Mouse (Mus musculus): ENCODE results near the gene Hoxb6.
A peak's percentile ranks its signal among the peaks of the same experiment; 100 is the strongest.

Gene Hoxb6

GRCm38 (mm10) chr11:96340698-96341365, 48.6 kb downstream of the Hoxb6 start:
- peak; percentile 53 for DNase-seq

- peak; percentile 73 for DNase-seq
Observed at GRCm38 (mm10) chr11:96341701-96342575, 49.7 kb downstream of the Hoxb6 start.

GRCm38 (mm10) chr11:96342576-96342930, 50.3 kb downstream of the Hoxb6 start:
- no peak for DNase-seq

DNA sequence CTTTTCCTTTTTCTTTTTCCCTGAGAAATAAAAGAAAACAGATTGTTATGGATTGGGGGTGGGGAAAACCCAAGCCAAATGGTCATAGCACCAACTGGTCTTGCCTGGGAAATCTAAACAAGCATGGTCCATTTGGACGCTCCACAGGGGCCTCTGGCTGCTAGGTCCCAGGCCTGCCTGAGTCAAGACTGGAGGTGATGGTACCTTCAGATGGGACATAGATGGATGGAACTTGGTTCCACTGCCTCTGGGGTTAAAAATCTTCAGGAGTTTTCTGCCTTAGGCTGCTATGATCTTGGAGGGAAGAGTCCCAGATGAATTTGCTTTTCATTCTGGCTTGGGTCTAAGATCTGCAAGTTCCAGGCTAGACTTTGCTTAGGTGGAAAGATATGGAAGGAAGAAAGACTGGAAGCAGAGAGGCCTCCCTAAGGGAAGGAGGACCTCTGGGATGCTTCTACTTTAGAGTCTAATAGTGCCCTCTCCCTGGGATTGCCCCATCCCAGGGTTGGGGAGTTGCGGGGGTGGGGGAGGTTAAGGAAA, 51.0 kb downstream of the Hoxb6 start:
- peak; percentile 39 for DNase-seq

DNA sequence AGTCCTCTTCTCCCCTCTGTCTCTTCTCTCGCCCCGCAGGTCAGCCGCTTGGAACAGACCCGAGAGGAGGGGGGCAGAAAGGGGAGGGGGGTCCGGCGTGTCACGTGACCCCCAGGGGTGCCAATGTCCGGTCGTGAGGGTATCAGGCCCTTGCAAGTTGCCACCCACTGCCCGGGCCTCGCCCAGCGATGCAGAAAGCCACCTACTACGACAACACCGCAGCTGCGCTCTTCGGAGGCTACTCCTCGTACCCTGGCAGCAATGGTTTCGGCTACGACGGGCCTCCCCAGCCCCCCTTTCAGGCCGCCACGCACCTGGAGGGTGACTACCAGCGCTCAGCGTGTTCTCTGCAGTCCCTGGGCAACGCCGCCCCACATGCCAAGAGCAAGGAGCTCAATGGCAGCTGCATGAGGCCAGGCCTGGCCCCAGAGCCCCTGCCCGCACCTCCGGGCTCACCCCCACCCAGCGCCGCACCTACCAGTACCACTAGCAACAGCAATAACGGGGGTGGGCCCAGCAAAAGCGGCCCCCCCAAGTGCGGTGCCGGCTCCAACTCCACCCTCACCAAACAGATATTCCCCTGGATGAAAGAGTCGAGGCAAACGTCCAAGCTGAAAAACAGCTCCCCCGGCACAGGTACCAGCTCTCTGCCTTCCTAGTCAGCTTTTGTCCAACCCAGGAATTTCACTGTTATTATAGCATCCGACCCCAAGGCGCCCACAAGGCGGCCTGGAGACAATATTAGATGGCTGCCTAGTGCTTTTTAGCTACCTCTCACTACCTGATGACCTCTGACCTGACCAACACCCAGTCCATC, 52.0 kb downstream of the Hoxb6 start:
- DNase-seq: peak; percentile 42

GRCm38 (mm10) chr11:96344878-96345159, 52.5 kb downstream of the Hoxb6 start:
- DNase-seq: no peak

GRCm38 (mm10) chr11:96345220-96345892, 53.1 kb downstream of the Hoxb6 start:
- DNase-seq: peak; percentile 45

GRCm38 (mm10) chr11:96345893-96346806, 53.9 kb downstream of the Hoxb6 start:
- peak; percentile 48 for DNase-seq

DNA sequence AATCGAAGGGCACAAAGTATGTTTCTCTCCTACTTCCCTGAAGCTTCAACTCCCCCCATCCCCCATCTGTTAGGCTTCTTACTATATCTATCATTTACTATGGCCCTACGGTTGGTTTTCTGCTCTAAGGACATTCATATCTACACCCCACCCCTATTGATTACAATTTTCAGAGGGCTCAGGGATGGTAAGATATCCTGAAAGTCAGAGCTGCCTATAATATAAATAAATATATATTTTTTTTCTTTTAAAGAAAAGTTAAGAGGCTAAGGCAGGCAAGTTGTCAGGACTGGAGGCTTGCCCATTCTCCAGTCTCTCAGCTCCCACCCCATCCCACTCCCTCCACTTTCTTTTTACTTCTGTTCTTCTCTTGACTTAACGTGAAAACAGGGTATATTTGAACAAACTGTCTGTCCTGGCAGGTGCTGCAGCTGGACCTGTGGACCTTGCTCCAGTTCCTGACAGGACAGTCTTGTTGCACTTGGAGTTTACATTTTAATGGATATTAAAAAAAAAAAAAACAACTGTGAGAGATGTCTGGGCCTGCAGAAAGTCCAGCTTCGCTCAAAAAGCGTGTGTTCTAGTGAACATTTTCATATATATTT, 54.7 kb downstream of the Hoxb6 start:
- DNase-seq: no peak

GRCm38 (mm10) chr11:96347717-96348116, 55.4 kb downstream of the Hoxb6 start:
- DNase-seq: peak; percentile 35

DNA sequence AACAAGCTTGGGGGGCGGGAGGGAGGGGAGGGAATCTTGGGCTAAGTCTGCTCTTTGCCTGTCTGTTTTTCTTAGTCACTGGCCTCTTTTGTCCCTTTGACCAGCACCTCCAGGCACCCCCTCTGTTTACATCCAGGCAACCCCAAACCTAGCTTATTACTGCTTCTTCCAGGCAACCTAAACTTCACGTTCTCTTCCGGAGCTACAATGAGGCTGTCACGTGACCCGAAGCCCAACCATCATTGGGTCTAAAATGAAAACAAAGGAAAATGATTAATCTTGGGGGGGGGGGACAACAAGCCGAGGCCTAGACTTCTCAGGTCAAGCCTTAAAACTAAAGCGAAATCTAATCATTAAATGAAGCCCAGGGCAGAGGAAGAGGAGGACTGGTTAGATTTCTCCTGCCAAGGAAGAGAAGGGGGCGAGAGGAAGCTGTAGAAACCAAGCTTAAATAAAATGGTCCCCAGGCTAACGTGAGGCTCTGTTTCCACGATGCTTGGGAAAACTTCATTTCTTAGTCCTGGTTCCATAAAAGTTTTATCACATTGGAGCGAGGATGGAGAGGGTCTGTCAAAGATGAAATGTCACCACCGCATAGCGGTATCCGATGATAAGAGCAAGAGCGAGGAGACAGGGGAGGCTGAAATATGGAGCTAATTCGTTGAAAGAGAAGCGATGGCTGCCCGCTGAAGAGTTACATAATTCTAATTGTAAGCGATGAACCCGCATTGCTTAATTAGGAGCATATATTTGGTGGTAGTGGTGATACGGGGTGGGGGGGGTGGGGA, 56.1 kb downstream of the Hoxb6 start:
- peak; percentile 77 for DNase-seq

DNA sequence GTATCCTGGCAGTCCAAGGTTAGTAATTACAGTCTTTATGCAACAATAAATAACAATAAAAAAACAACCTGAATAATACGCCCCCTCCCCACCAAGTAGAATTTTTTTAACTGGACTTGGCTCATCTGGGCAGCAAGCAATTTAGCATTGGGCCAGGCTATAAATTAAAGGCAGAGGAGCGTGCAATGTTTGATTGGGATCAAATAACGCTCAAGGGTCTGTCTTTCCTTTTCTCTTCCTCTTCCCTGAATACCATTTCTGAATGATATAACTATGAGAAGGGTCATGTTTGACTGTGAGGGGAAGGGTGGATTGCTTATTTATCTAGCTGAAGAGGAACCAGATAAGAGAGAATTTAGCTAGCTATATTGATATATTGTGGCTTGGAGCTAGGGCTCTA, 56.7 kb downstream of the Hoxb6 start:
- no peak for DNase-seq

DNA sequence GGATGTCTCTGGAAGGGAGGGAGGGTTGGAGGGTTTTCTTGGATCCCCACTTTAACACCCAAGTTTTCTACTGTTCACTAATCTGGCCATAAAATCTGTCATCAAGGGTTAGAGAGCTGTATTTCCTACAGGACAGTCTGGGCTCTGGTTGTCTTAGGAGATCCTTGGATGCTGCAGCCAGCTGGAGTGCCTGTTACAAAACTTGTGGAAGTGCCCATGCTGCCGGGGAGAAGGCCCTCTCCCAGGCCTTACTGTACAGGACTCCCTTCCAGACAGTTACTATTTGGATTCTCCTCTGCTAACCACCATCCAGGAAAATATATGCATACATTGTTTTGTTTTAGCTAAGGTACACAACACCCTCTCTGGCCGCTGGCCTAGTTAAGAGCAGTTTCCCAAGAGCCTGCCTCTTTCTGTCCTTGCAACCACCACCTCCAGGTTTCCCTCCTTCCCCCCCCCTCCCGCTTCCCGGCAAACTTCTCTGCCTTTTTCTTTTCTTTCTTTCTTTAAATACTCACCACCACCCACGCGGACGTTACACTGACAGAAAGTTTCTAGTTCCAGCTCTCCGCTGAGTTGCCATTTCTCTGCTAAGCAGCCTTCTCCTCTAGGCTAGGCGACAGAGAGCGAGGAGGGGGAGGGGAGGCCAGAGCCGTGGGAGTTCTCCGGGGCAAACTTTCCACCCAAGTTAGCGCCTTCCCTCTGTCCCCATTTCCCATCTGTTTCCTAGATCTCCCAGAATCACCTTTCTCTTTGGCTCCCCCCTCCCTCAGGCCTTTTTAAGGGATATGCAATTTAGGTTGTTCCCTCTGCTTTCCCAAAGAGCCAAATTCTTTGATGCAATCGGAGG, 57.4 kb downstream of the Hoxb6 start:
- DNase-seq: peak; percentile 65

DNA sequence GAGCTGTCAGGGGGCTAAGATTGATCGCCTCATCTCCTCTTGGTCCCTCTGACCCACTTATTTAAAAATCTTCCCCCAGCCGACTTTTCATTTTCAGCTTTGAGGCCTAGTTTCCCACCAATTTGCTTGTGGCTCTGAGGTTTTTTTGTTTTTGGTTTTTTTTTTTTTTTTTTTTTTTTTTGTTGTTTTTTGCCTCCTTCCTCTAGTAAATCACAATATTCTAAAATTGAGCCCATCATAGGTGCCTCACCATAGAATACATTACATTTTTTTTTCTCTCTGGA, 58.0 kb downstream of the Hoxb6 start, which contains the start of gene Hoxb2:
Gene Hoxb2 (plus strand): TSS at position 185 of the 284 bp plus-strand sequence.
- no peak for DNase-seq

DNA sequence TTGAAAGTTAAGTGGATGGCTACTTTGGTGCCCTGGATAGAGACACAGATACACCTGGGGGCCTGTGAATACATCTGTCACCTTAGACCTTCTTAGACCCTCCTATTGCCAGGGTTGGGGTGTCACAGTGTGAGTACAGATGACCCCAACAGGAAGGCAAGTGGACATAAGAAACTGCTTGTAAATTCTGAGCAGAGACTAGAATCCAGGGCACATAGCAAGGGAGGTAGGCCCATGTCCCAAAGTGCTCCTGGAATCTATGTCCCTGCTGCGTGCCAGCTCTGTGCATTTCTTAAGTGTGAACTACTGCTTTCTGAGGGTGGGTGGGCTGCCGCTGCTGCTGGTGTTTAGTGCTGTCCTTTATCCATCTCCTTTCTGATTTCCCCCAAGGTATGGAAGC, 58.5 kb downstream of the Hoxb6 start:
- no peak for DNase-seq
